Mouse (Mus musculus) liver, embryonic 18 days (tissue): ENCODE data around the gene Pip4p1. TPM values are rescaled to one million over a fixed set of nuclear protein-coding genes. Genes with fewer than 3 reads are reported as not detected.

Experiments
- polyA plus RNA-seq: library from polyadenylated mRNA; depleted of rRNA; stranded (reverse); fragments of >200 nt; gene quantifications from 2 replicates; pipeline ENCODE4 v1.2.3, GENCODE M21; 2012; rRNA removed

The Pip4p1 gene
- 35.0 and 41.2 TPM in 2 replicates for polyA plus RNA-seq

DNA sequence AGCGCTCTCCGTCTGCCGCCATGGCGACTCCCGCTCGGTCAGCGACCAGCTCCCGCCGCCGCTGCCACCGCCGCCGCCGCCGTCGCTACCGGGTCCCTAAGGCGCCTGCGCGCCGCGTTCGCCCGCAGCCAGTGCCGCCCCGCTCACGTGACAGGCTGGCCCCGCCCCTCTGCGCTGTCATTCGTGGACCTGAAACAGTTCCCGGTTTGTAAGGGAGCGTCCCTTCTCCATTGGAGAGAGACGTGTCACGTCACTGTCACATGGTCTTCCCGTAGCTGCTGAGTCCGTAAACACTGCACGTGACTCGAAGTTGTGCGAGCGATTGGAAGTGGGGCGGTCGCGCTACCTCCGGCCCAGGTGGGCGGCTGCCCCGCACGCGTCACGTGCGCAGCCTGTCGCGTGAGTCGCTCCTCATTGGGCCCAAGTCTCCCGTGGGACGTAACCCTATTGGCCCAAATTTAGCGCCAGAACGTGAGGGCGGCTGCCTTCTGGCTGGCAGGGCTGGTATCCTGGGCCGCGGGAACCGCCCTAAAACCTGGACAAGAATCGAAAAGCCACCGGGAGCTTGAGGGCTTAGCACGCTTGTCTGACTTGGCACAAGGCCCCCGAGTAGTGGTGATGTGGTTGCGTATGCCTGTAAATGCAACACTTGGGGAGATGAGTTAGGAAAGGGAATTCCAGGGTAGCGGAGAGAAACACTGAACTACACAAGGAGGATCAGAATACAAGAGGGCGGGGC lies at the start of gene Pip4p1, which contains the start of gene Pnp:
TSS of gene Pip4p1 (minus strand) at position 103 of the 739 bp plus-strand sequence.
TSS of gene Pnp (plus strand) at position 329 of the 739 bp plus-strand sequence.

GRCm38 (mm10) chr14:50955942-50956508 lies 25.4 kb upstream of the Pip4p1 start, which contains the start of gene Pnp2:
Pnp2 (plus strand) TSS chr14:50955992.

GRCm38 (mm10) chr14:50943932-50944667 lies 13.4 kb upstream of the Pip4p1 start, which contains the start of gene Gm49342:
Gm49342 (plus strand) TSS chr14:50944517.

DNA sequence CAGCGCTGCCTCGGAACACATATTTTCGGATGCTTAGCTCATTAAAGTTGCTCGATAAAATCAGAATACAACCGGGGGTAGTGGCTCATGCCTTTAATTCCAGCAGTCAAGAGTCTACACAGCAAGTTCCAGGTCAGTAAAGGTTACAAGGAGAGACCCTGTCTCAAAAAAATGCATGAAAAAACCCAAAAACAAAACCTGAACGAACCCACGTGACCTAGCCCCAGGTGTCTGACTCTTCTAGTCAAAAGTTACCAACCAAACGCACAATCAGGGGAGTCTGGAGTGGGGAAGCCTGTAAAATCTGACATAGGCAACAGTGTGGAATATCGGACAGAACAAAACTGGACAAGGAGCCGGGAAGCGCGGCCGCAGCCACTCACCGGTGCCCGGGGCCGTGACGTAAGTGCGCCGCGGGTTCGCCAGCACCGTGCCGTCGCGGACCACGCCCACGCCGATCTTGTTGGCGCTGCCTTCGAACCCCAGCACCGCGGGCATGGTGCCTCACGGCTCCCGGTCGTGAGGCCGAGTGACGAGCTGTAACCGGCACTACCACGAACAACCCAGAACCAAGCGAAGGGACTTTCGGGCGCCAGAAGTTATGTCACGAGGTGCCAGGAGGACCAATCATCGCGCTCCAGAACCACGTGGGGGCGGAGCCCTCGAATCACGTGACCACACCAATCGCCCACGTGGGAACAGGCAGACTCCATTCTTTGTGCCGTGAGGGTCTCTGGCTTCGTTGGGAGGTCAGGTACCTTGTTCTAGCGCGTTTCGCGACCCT lies 6.2 kb downstream of the Pip4p1 start, which contains the start of the genes Osgep and Apex1:
TSS of gene Osgep (minus strand) at position 613 of the 784 bp plus-strand sequence.
TSS of gene Apex1 (plus strand) at position 688 of the 784 bp plus-strand sequence.

GRCm38 (mm10) chr14:50897374-50897765 lies 33.3 kb downstream of the Pip4p1 start, which contains the start of gene Klhl33:
Klhl33 (minus strand) TSS chr14:50897507.

Other genes with a start within 250 kb of the Pip4p1 start
- gene Olfr747, start 237.7 kb downstream of the Pip4p1 start, polyA plus RNA-seq = not detected in 2 replicates
- gene Olfr748, start 223.5 kb downstream of the Pip4p1 start, polyA plus RNA-seq = not detected in 2 replicates
- gene Olfr749, start 185.8 kb downstream of the Pip4p1 start, polyA plus RNA-seq = not detected in 2 replicates
- 15.8 and 17.7 TPM in 2 replicates for gene Ttc5, start 145.3 kb downstream of the Pip4p1 start, polyA plus RNA-seq
- gene Ccnb1ip1, start 123.1 kb downstream of the Pip4p1 start, polyA plus RNA-seq = not detected in 2 replicates
- gene Parp2, start 123.0 kb downstream of the Pip4p1 start, polyA plus RNA-seq = 26.4 and 32.7 TPM in 2 replicates
- 5.7 and 6.0 TPM in 2 replicates for gene Tep1, start 60.3 kb downstream of the Pip4p1 start, polyA plus RNA-seq
- 0.11 and 0.28 TPM in 2 replicates for gene Klhl33, start 33.3 kb downstream of the Pip4p1 start, polyA plus RNA-seq
- 40.4 and 47.9 TPM in 2 replicates for gene Osgep, start 6.0 kb downstream of the Pip4p1 start, polyA plus RNA-seq
- 44.1 and 50.6 TPM in 2 replicates for gene Apex1, start 5.9 kb downstream of the Pip4p1 start, polyA plus RNA-seq
- gene Pnp, start 226 bp upstream of the Pip4p1 start, polyA plus RNA-seq = 121 and 139 TPM in 2 replicates
- gene Gm49342, start 13.7 kb upstream of the Pip4p1 start, polyA plus RNA-seq = 103 and 127 TPM in 2 replicates
- gene Pnp2, start 25.1 kb upstream of the Pip4p1 start, polyA plus RNA-seq = 6.7 and 8.1 TPM in 2 replicates
- 0.02 and 0.05 TPM in 2 replicates for gene Rnase10, start 76.9 kb upstream of the Pip4p1 start, polyA plus RNA-seq
- not detected in 2 replicates for gene Rnase9, start 111.0 kb upstream of the Pip4p1 start, polyA plus RNA-seq
- 0.06 TPM in 1 of 2 replicates, not detected in the other for gene Rnase11, start 119.3 kb upstream of the Pip4p1 start, polyA plus RNA-seq
- gene Rnase12, start 126.8 kb upstream of the Pip4p1 start, polyA plus RNA-seq = 1.3 and 1.7 TPM in 2 replicates
- gene Olfr750, start 143.6 kb upstream of the Pip4p1 start, polyA plus RNA-seq = not detected in 2 replicates
- gene Rnase4, start 160.2 kb upstream of the Pip4p1 start, polyA plus RNA-seq = 29.7 and 48.3 TPM in 2 replicates
- gene Ang, start 160.3 kb upstream of the Pip4p1 start, polyA plus RNA-seq = 11.6 and 17.1 TPM in 2 replicates
- gene Eddm3b, start 183.6 kb upstream of the Pip4p1 start, polyA plus RNA-seq = not detected in 2 replicates
- gene Rnase6, start 193.1 kb upstream of the Pip4p1 start, polyA plus RNA-seq = 2.6 and 4.3 TPM in 2 replicates
- gene Rnase1, start 215.9 kb upstream of the Pip4p1 start, polyA plus RNA-seq = 0.07 and 0.82 TPM in 2 replicates
- not detected in 2 replicates for gene Rnase2b, start 231.4 kb upstream of the Pip4p1 start, polyA plus RNA-seq